Mouse (Mus musculus): ENCODE data around the gene Erbb4. TPM values are rescaled to one million over a fixed set of nuclear protein-coding genes. Genes with fewer than 3 reads are reported as not detected.

Erbb4 gene
- total RNA-seq, 2 experiments from 2014 or later: not detected

GRCm38 (mm10) chr1:68115721-68116120, 992.1 kb downstream of the Erbb4 start:
- ATAC-seq (replicated peaks; ENCODE audit: poor library complexity): no peak

DNA sequence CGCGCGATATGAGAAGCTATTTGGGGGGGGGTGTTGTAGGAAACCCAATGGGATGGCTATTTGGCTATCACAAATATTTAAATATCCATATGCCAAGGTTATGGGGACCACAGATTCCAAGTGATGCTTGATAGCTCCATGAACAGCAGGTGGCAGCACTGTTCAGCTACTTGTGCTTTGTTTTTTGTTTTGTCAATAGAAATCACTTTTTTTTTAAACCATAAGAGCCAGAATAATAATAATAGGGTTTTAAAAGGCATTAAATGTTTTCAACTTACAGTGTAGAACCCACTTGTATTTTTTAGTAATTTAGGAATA, 1001.4 kb downstream of the Erbb4 start:
- 0 out of 2 replicates have a peak, but pooled peaks have one; percentile 37 for ATAC-seq (replicated peaks; ENCODE audit: poor library complexity)

DNA sequence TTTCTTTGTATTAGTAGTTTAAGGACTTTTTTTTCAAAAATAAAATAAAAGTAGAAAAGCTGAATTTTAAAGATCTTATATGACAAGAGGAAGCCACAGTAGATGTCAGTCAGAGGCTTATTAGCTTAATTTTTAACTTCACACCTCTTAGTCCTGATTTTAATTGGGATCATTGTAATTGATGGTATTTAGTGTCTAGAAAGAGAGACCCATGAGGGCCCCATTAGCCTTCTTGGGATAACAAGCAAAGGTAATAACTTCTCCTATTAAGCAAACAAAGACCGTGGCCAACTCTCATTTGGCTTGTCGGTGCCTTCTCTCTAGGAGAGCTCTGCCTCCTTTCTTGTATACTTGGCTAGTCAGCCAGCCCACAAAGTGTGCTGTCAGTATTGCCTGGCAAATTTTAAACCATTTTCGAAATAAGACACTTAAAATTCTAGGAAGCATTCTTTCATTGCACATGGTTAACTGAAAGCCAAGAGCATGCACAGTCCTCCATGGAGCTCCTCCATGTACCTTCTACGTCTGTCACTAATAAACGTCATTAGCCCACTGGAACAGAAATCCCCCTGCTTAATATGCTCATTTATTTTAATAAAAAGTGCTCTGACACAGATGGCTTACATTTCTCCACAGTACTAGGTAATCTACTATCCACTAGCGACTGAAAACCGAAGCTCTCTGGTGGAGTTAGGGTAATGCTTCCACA, 1001.9 kb downstream of the Erbb4 start:
- no peak for ATAC-seq (replicated peaks; ENCODE audit: poor library complexity)

DNA sequence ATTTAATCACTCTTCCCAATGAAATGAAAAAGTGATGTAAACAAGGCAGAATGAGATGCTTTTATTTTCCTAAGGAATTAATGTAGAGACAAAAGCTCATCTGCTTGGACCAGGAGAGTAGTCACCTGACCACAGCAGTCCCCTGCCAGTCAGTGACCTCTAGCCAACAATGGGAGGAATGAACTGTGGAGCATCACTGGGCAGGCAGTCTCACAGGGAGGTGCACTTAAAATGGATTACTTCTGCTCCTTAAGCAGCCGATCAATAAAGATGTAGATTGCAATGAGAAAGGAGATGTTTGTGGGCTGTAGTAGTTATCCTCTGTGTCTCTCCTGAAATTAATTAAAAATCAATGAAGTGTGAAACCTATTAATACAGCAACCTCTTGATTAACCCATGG, 1018.2 kb downstream of the Erbb4 start:
- no peak for ATAC-seq (replicated peaks; ENCODE audit: poor library complexity)

DNA sequence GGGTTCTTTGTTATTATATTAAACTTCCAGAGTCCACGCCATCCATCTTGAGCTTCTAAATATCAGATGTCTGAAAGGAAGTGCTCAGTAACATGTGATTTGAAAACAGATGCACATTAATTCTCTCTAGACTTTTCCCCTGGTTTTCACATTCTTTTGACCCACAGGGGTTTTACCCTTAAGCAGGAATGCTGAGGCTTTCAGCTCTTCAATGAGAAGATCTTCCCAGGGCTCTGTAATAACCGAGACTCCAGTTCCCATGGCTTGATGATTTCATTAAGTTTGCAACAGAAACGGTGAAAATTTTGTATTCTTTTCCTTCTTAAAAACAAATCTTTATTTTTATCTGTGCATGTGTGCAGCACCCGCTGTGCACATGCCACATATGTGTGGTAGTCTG, 1051.4 kb downstream of the Erbb4 start:
- ATAC-seq (replicated peaks; ENCODE audit: poor library complexity): no peak

GRCm38 (mm10) chr1:68054715-68055114, 1053.1 kb downstream of the Erbb4 start:
- ATAC-seq (replicated peaks; ENCODE audit: poor library complexity): no peak

- no peak for ATAC-seq (replicated peaks; ENCODE audit: poor library complexity)
Measured at GRCm38 (mm10) chr1:68049856-68050255, 1058.0 kb downstream of the Erbb4 start.

- no peak for ATAC-seq (replicated peaks; ENCODE audit: poor library complexity)
Measured at GRCm38 (mm10) chr1:68047139-68047538, 1060.7 kb downstream of the Erbb4 start.

DNA sequence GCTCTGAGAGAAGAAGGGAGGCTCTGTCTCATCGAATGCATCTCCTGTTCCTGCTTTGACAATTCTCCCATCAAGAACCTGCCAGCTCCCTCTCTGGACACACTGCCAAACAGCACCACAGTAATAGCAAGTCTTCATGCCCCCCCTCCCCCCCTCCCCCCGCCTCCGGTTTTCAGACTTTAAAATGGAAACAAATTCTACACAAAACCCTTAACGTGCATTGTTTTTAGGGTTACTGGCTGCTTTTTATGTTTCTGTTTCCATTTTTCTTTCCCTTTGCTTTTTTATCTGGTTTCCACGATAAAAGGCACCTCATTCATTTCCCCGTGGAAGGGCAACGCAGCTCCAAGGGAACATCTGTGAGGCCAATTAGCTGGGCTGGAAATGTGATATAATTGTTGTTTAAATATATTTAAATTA, 1061.3 kb downstream of the Erbb4 start:
- no peak for ATAC-seq (replicated peaks; ENCODE audit: poor library complexity)

GRCm38 (mm10) chr1:68024086-68024940, 1083.5 kb downstream of the Erbb4 start:
- ATAC-seq (replicated peaks; ENCODE audit: poor library complexity): no peak

DNA sequence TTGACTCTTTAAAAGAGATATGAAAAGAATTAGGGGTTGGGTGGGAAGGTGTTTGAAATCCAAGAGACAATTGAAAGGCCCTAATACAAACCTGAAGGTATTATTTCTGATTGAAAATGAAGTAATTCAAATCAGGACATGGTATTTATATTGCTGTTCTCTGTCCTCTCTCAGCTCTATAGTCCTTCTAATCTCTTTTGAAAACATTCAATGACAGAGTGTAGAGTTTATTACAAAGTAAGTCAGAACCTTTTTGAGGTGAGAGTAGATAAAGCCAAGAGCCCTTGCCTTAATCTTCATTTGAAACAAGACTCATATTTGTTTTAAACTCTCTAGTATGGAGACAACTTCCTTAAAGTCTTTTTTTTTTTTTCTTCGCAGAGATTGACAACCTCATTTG, 1087.8 kb downstream of the Erbb4 start:
- ATAC-seq (replicated peaks; ENCODE audit: poor library complexity): no peak

GRCm38 (mm10) chr1:68019618-68020017, 1088.2 kb downstream of the Erbb4 start:
- no peak for ATAC-seq (replicated peaks; ENCODE audit: poor library complexity)
